Mouse (Mus musculus) G1E (cell line): Measurements from ENCODE around the gene Serpine3.

Experiments
- CTCF ChIP-seq: IDR thresholded peaks from 2 replicates; pipeline ENCODE4 v1.5.1; 2012; ENCODE audit warnings: low read depth, low read length, inconsistent platforms, mixed read lengths
- GATA1 ChIP-seq: IDR thresholded peaks from 2 replicates; pipeline ENCODE4 v1.6.1; 2012; ENCODE audit warnings: borderline replicate concordance, low read length, inconsistent platforms, mixed read lengths
- GATA2 ChIP-seq: IDR thresholded peaks from 2 replicates; pipeline ENCODE4 v1.6.1; 2012; ENCODE audit warnings: low read depth, low read length, inconsistent platforms, borderline replicate concordance
- TAL1 ChIP-seq: conservative IDR thresholded peaks from 2 replicates; pipeline ENCODE4 v1.6.1; 2012; ENCODE audit warnings: low read depth, low read length, inconsistent platforms, mixed read lengths

GRCm38 (mm10) chr14:62663367-62663766, at the start of gene Serpine3:
- TF ChIP-seq GATA1 (no peak), TAL1 (no peak), CTCF (no peak), GATA2 (no peak)
